Mouse (Mus musculus): ENCODE data around the gene Asap2.

The Asap2 gene

DNA sequence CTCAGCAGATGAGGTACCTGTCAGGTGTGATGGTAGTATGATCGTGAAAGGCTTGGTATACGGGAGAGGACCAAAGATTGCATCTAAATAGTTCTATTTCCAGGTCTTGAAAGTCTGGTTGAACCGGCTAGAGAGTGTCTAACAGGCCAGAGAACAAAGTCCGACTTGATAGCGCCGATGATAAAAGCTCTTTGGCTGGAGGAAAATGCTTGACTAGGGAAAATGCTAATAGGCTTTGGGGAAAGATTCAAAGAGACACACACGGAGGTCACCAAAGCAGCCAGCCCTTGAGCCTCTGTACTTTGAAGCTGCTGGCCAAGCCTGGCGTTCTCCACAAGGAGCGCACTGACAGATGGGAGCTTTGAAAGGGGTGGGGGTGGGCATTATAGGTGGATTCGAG lies 219.0 kb downstream of the Asap2 start:
- no peak for DNase-seq (ENCODE audit: low read depth)

DNA sequence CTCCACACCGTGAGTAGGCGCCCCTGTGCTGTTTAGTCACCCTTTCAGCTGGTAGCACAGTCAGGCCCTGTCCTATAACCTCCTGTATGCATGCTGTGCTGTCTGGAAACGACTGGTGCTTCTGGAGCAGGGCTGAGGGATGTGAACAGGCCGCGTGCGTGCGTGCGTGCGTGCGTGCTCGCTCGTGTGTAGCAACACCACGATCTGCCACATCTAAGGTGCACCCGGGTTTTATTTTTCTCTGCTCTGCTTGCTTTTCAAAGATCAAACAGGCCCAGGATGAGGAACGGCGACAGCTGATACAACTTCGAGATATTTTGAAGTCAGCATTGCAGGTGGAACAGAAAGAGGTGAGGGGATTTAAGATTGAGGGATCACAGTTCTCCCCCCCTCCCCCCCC lies 222.6 kb downstream of the Asap2 start:
- DNase-seq (ENCODE audit: low read depth) = no peak

- no peak for DNase-seq (ENCODE audit: low read depth)
These were observed 224.4 kb downstream of the Asap2 start for GRCm38 (mm10) chr12:21214551-21215165.

- peak; percentile 61 for DNase-seq (ENCODE audit: low read depth)
These were observed 227.7 kb downstream of the Asap2 start for GRCm38 (mm10) chr12:21217776-21218444.

- DNase-seq (ENCODE audit: low read depth) = no peak
These were observed 230.3 kb downstream of the Asap2 start for GRCm38 (mm10) chr12:21220596-21220995.

DNA sequence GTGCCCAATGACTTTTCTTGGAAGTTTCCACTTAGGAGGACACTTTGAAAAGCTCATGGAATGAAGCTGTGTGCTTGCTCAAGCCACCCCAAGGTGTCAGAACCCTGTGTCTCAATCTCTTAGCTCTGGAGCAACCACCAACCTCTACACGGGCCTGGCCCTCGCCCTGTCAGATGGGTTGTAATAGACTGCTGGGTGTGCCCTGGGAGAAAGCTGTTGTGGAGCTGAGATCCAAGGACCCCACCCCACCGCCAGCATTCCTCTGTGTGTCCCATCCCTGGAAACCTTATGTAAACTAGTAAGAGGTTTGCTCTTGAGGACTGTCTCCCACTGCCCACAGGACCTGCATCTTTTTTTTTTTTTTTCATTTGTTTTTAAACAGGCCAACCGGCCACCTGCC lies 233.7 kb downstream of the Asap2 start:
- no peak for DNase-seq (ENCODE audit: low read depth)

- no peak for DNase-seq (ENCODE audit: low read depth)
These were observed 235.1 kb downstream of the Asap2 start for GRCm38 (mm10) chr12:21225358-21225757.

DNA sequence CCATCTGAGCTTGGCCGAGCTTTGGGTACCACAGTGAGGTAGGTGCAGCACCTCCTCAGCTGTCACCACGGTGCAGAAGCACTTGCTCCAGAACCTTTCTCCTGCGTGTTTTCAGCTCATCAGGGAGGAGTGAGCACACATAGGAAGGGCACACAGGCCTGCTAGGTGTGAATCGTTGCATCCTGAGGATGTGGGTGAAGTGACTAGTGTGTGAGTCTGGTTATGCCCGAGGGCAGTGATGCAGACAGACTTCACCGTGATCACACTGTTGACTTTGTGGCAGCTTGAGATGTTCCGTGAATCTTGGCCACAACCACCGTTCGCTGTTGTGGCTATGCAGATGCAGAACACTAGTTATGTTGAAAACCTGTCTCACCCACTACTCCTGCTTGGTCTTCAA lies 236.1 kb downstream of the Asap2 start:
- no peak for DNase-seq (ENCODE audit: low read depth)

GRCm38 (mm10) chr12:21227076-21227980 lies 237.1 kb downstream of the Asap2 start:
- DNase-seq (ENCODE audit: low read depth) = peak; percentile 71

DNA sequence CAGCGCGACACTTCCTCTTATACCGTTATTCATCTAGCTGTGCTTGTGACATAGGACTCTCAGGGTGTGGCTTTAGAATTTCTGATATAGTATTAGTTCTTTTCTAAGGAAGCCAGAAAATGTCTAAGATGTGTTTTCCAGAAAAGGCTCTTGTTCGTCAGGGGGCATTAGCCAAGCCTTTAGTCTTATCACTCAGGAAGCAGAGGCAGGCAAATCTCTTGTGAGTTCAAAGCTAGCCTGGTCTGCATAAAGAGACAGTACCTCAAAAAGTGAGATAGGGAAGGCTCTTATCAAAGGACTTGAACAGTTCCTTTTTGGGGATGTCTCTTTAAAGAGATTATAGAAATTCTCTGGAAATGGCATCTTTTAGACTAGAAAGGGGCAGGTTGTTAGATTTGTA lies 238.4 kb downstream of the Asap2 start:
- DNase-seq (ENCODE audit: low read depth) = no peak

GRCm38 (mm10) chr12:21229076-21229918 lies 239.0 kb downstream of the Asap2 start:
- no peak for DNase-seq (ENCODE audit: low read depth)

DNA sequence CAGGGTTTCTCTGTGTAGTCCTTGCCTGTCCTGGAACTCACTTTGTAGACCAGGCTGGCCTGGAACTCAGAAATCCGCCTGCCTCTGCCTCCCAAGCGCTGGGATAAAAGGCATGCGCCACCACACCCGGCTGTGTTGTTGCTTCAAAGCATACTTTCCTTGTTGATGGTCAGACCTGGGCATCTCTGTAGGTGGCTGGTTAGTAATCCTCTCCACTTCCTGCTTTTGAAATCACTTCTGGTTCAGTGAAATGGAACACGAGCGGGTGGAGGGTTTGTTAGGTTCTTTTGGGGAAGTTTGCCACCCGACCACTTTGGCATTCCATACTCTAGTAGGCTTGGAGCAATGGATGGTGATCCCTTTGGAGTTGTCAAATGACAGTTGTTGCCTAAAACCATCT lies 243.5 kb downstream of the Asap2 start:
- DNase-seq (ENCODE audit: low read depth) = no peak

- DNase-seq (ENCODE audit: low read depth) = peak; percentile 34
These were observed 244.3 kb downstream of the Asap2 start for GRCm38 (mm10) chr12:21234560-21234959.

GRCm38 (mm10) chr12:21241965-21242364 lies 251.7 kb downstream of the Asap2 start:
- no peak for DNase-seq (ENCODE audit: low read depth)

DNA sequence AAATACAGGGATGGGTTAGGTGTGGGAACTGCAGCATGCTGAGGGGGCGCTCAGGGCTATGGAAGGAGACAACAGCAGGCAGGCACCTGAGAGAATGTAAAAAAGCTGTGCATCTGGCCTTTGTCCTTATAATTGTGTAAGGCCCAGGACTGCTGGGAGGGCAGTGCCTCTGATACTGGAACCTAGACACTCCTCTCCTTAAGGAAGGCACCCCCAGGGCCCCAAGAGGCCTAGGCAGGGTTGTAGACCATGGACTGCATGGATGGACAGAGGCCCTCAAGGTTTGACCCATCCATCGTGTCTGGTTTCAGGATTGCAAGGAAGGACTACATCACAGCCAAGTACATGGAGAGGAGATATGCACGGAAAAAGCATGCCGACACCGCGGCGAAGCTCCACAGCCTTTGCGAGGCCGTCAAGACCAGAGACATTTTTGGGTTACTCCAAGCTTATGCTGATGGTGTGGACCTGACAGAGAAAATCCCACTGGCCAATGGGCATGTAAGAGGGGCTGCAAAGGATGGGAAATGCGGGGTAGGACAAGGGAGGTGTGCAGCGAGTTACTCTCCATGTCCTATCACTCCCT lies 254.2 kb downstream of the Asap2 start:
- no peak for DNase-seq (ENCODE audit: low read depth)

DNA sequence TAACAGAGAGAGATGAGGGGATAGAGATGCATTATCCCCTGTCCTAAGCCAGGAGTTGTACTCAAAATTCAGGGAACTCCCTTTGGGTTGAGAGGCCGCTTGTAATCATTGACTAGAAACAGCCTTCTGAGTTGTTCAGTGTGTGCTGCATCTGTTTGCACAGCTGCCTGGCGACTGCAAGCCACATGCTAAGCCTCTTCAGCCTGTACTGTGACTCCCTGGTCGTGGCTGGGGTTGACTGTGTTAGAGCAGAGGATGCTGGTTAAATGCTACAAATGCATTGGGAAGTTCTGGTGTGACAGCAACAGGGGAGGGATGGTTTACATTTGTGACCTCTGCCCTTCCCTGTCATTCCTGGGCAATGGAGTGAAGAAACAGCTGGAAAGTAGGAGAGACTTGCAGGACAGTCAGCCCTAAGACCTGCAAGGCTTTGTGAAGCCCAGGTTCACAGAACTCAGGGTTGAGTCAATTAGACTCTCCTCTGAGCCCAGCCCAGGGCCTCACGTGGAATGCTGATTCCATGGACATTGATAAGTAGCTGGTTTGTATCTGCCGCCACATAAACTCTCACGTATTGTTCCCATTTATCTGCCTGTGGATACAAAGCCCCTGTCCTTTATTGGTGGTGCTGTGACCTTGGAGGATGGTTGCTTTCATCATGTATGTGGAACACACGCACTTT lies 257.6 kb downstream of the Asap2 start:
- no peak for DNase-seq (ENCODE audit: low read depth)

GRCm38 (mm10) chr12:21260494-21261256 lies 270.4 kb downstream of the Asap2 start:
- DNase-seq (ENCODE audit: low read depth) = peak; percentile 36

- peak; percentile 13 for DNase-seq (ENCODE audit: low read depth)
These were observed 271.3 kb downstream of the Asap2 start for GRCm38 (mm10) chr12:21261521-21261920.

DNA sequence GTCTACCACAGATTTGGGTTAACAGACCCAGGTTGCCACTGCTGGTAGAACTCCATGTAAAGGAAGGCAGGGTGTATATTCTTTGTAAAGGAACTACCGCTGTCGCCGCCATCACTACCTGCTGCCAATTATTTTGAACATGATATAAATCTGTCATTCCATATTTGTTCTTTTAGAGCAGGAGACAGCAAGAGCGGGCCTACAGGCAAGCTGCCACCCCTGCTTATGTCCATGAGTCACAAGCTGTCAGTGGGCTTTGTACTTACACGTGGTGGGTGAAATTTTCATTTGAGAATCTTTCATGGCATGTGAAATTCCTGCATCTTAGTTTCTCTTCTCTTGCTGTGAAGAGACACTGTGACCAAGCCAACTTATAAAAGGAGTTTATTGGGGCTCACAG lies 273.0 kb downstream of the Asap2 start:
- no peak for DNase-seq (ENCODE audit: low read depth)

GRCm38 (mm10) chr12:21264241-21264640 lies 274.0 kb downstream of the Asap2 start:
- no peak for DNase-seq (ENCODE audit: low read depth)

Measured in NIH3T3 (cell line).